Mouse (Mus musculus): ENCODE data around the gene Laptm4a.

Laptm4a gene

GRCm38 (mm10) chr12:8921394-8922368, at the start of gene Laptm4a:
Laptm4a (plus strand) TSS chr12:8921664.
- DNase-seq (ENCODE audit: low read depth, low spot score) = peak; percentile 93

GRCm38 (mm10) chr12:8875583-8875982, 45.9 kb upstream of the Laptm4a start:
- no peak for DNase-seq (ENCODE audit: low read depth, low spot score)

GRCm38 (mm10) chr12:8876865-8877264, 44.6 kb upstream of the Laptm4a start:
- no peak for DNase-seq (ENCODE audit: low read depth, low spot score)

GRCm38 (mm10) chr12:8877413-8877812, 44.1 kb upstream of the Laptm4a start:
- no peak for DNase-seq (ENCODE audit: low read depth, low spot score)

- no peak for DNase-seq (ENCODE audit: low read depth, low spot score)
Observed at GRCm38 (mm10) chr12:8878752-8879151, 42.7 kb upstream of the Laptm4a start.

- DNase-seq (ENCODE audit: low read depth, low spot score) = no peak
Observed at GRCm38 (mm10) chr12:8879389-8879788, 42.1 kb upstream of the Laptm4a start.

GRCm38 (mm10) chr12:8881736-8882135, 39.7 kb upstream of the Laptm4a start:
- DNase-seq (ENCODE audit: low read depth, low spot score) = no peak

DNA sequence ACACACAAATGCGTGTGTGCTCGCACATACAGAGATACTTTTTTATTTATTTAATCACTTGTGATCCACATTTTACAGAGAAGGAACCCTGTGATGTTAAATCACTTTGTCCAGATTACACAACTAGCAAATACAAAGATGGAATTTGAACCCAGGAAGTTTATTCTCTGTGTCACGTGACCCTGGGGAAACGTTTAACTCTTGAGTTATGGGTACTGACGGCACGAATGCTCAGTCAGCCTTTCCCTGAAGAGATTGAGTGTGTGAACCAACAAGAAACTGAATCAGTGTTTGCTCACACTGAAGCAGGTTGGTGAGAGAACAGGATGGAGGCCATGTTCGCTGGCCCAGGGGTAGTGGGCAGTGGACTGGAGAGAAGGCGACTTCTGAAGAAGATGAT, 39.1 kb upstream of the Laptm4a start:
- DNase-seq (ENCODE audit: low read depth, low spot score) = no peak

DNA sequence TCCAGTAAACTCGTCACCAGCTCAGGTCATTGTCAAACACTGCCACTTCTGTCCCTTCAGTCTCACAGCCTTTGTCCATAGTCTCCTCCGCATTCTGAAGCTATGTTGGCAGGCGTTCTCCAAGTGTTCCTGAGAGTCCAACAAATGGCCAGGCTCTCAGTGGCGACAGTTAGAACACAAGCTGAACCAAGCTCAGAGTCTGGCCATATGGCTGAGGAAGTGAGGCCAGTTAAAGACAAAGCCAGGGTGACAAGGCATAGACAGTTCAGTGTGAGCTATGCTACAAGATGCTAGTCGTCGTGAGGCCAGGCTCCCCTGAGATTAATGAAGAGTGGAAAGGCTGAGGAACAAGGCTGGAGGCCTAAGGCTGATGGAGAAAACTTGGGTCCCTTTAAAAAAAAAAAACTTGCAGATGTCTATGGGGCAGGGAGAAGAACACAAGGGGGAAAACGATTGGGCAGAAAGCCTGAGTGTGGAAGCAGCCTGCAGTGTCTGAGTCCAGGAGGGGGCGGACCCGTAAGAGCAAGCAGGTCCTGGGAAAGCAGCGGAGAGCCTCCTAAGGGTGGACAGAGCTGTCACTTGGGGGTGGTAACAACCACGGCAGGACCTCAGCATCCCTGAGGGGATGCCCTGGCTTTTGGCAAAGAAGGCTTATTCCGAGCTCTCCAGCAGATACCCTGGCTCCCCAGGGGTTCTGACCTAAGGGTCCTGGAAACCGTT, 36.9 kb upstream of the Laptm4a start:
- DNase-seq (ENCODE audit: low read depth, low spot score) = no peak

DNA sequence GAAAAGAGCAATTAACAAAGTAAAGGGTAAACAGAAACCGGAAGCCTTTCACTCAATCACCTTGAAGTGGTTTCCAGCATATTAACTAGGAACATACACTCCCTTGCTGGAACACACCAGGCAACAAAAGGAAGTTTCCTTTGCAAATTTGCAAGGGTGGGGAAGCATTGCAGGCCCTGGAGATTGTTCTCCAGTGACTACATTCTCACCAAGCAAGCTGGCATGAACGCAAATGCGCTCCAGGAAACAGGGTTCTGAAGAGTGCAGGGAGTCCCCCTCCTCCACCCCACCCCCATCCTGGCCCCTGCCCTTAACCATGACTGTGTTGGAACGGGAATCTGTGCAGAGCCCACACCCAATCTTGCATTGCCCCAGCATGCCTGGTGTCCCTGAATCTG, 36.3 kb upstream of the Laptm4a start:
- DNase-seq (ENCODE audit: low read depth, low spot score) = no peak

DNA sequence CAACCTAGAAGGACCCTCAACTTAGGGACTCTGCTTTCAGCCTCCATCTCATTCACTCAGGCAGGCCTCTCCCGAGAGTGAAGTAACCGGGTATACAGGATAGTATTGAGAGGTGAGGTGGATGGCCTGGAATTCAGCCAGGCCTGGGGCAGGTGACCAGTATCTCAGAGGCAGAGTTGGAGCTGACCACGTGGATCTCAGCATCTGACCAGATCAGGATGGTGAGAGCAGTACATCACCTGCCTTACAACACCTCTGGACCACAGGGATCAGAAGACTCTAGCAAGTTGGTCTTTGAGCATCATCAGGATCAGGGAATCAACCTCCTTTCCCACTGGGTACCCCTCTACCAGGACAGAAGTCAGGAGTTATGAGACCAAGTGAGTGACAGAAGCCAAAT, 35.5 kb upstream of the Laptm4a start:
- DNase-seq (ENCODE audit: low read depth, low spot score) = no peak

DNA sequence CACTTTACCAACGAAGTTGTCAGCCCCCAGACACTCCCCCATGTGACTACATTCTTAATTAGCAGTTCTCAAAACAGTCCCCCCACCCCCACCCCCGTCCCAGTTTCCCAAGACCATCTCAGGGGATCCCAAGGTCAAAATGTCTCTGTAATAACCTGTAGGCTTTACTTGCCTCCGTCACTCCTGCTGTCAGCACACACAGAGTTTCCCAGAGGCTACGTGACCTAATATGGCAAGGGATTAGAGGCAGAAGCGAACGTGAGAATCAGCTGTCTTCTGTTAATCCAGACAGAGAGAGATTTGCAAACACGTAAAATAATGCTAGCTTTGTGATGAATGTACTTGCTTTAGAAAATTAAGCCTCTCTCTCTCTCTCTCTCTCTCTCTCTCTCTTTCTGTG, 33.0 kb upstream of the Laptm4a start:
- no peak for DNase-seq (ENCODE audit: low read depth, low spot score)

DNA sequence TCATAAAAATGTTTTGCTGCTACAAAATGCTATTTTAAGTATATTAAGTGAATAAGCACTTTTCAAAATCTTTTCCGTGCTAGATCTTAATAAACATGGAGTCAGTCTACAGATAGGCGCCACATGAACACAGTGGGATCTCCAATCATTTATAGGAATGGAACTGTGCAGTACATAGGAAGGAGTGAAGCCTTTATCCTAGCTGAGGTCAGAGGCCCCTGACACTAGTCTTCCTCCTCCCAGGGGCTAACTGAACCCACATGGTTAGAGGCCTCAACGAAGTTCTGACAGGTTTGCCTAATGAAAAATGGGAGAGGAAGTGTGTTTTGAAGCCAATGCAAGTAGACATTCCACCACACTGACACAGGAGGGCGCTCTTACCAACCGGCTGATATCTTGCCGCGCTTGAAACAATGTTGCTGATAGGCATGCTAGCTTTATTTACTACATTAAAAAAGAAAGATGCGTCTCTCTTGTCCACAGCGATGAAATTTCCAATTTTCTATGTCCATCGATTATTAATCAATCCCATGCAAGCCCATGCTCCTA, 32.3 kb upstream of the Laptm4a start:
- DNase-seq (ENCODE audit: low read depth, low spot score) = peak; percentile 11

DNA sequence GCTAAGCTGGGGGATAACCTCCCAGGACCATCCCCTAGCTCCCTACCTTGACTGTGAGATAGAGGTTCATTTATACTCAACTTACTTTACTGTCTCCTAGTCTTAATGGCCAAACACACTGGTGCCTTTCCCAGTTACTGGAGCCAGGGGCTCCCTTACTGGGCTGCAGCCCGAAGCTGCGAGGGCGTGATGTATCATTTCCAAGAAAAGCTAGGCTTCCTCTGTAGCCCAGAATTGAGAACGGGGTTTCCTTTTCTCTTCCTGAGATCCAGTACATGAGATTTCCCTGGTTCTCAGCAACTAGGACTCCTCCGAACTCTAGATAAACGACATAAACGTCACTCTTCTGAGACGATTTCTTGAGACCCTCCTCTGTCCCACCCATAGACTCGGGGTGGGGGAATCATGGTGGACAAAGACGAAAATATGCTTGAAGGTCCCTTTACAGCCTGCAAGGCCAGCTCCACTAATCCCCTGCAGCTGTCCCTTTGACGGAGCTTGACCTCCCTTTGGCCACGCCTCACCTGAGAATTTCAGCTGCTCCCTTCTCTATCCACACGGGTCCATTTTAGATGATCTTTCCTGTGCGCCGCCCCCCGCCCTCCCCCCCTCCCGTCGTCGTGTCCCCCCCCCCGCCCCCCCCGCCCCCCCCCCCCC, 28.5 kb upstream of the Laptm4a start:
- no peak for DNase-seq (ENCODE audit: low read depth, low spot score)

DNA sequence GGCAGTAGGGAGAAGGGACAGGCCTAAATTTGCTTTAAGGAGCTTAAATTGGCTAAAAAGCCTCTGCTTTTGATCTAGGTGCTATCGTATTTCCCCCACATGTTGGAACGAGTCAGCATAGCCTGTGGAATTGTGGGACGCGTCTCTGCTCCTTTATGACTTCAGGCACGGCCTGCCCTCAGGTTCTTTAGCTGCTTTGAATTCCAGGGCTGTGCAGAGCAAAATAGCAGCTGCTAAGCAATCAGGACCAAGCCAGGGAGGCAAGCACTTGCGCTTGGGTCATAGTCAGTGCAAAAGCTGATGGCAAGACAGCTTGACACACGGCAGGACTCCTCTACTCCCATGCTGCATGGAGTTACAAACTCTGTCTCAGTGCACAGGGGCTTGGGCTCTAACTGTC, 24.3 kb upstream of the Laptm4a start:
- DNase-seq (ENCODE audit: low read depth, low spot score) = no peak

- DNase-seq (ENCODE audit: low read depth, low spot score) = no peak
Observed at GRCm38 (mm10) chr12:8898879-8899785, 22.3 kb upstream of the Laptm4a start.

- no peak for DNase-seq (ENCODE audit: low read depth, low spot score)
Observed at GRCm38 (mm10) chr12:8900107-8900698, 21.3 kb upstream of the Laptm4a start.

DNA sequence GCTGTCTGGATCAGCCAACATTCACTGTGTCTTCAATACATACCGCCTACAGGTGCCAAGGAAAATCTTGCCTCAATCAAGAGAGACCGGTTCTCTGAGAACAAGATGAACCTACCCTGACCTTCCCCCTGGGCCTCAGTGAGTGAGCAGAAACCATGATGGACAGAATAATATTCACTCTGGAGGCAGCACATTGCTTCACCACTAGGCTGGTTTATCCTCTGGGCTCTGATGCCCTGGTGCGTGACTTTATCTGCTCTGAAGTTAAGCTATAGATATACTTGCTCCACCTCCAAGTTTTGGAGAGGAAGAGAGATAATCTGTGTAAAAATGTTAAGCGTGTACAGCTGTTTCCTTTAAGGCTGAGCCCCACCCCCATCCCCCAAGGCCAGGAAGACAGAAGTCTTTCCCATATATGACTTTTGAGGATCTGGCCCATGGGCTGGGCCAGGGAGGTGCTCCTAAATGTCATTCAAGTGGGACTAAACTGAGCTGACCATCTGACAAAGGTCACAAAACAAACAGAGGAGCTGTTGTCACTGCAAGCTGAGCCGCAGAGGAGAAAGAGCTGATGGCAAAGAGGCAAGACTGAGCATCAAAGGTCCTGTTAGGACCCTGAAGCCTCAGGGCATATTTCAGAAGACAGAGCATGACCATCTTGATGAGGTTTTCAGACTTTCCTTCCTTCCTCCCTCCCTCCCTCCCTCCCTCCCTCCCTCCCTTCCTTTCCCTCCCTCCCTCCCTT, 20.4 kb upstream of the Laptm4a start:
- DNase-seq (ENCODE audit: low read depth, low spot score) = no peak

- no peak for DNase-seq (ENCODE audit: low read depth, low spot score)
Observed at GRCm38 (mm10) chr12:8901934-8902333, 19.5 kb upstream of the Laptm4a start.

GRCm38 (mm10) chr12:8902479-8902878, 19.0 kb upstream of the Laptm4a start:
- no peak for DNase-seq (ENCODE audit: low read depth, low spot score)
